Mouse (Mus musculus): ENCODE data around the gene Maml1. TPM values are rescaled to one million over a fixed set of nuclear protein-coding genes. Genes with fewer than 3 reads are reported as not detected.

The Maml1 gene
- polyA plus RNA-seq, 1 experiment from 2014 or later = 3.0 TPM

- H3K4me3 ChIP-seq (ENCODE audit: low read length) = no peak overlapping the region
- 86% methylated on average over 4 of the region's 4 CpGs for WGBS
- 0 out of 2 replicates have a peak overlapping the region, but pooled peaks have one; percentile 21 for H3K9ac ChIP-seq (ENCODE audit: low read depth, low read length)
- peaks cover under 1% of the 10 kb centered on the region; the same call in 1 of the 2 replicates for H3K36me3 ChIP-seq (ENCODE audit: control insufficient read depth, insufficient read depth, low read length)
- ATAC-seq = no peak
- H3K4me2 ChIP-seq (ENCODE audit: low read depth, low read length) = no peak overlapping the region
- H3K9me3 ChIP-seq (ENCODE audit: control insufficient read depth, low read length) = no peaks in the 10 kb centered on the region
- H3K27me3 ChIP-seq (replicated peaks; ENCODE audit: control insufficient read depth, insufficient read depth, low read length) = no peaks in the 10 kb centered on the region
- peaks cover 48% of the 10 kb centered on the region for H3K4me1 ChIP-seq (ENCODE audit: control insufficient read depth, insufficient read depth, low read length)
- H3K27ac ChIP-seq (ENCODE audit: low read length) = no peak overlapping the region
Measured at GRCm38 (mm10) chr11:50227736-50228135, 64.4 kb downstream of the Maml1 start.

GRCm38 (mm10) chr11:50227226-50227625 is 64.9 kb downstream of the Maml1 start:
- ATAC-seq = no peak
- H3K4me2 ChIP-seq (ENCODE audit: low read depth, low read length) = 0 out of 2 replicates have a peak overlapping the region, but pooled peaks have one; percentile 11
- H3K9ac ChIP-seq (ENCODE audit: low read depth, low read length) = 0 out of 2 replicates have a peak overlapping the region, but pooled peaks have one; percentile 21
- H3K27ac ChIP-seq (ENCODE audit: low read length) = peak overlapping the region; percentile 19; the same call in 1 of the 2 replicates
- H3K27me3 ChIP-seq (replicated peaks; ENCODE audit: control insufficient read depth, insufficient read depth, low read length) = no peaks in the 10 kb centered on the region
- no peaks in the 10 kb centered on the region; the same call in 1 of the 2 replicates for H3K36me3 ChIP-seq (ENCODE audit: control insufficient read depth, insufficient read depth, low read length)
- H3K4me3 ChIP-seq (ENCODE audit: low read length) = peak overlapping the region; percentile 97; the same call in 1 of the 2 replicates
- H3K4me1 ChIP-seq (ENCODE audit: control insufficient read depth, insufficient read depth, low read length) = peaks cover 48% of the 10 kb centered on the region
- WGBS = 80% methylated on average over 3 of the region's 3 CpGs
- H3K9me3 ChIP-seq (ENCODE audit: control insufficient read depth, low read length) = no peaks in the 10 kb centered on the region

- Histone ChIP-seq H3K4me1 (ENCODE audit: control insufficient read depth, insufficient read depth, low read length) (peaks cover 48% of the 10 kb centered on the region), H3K9me3 (ENCODE audit: control insufficient read depth, low read length) (no peaks in the 10 kb centered on the region), H3K27me3 (replicated peaks; ENCODE audit: control insufficient read depth, insufficient read depth, low read length) (no peaks in the 10 kb centered on the region), H3K36me3 (ENCODE audit: control insufficient read depth, insufficient read depth, low read length) (no peaks in the 10 kb centered on the region; the same call in 1 of the 2 replicates), H3K9ac (ENCODE audit: low read depth, low read length) (peak overlapping the region; percentile 97), H3K27ac (ENCODE audit: low read length) (peak overlapping the region; percentile 19; the same call in 1 of the 2 replicates), H3K4me2 (ENCODE audit: low read depth, low read length) (peak overlapping the region; percentile 89), H3K4me3 (ENCODE audit: low read length) (peak overlapping the region; percentile 97)
- WGBS = 32% methylated on average over 2 of the region's 2 CpGs
- ATAC-seq = no peak
Measured at GRCm38 (mm10) chr11:50226406-50226805, 65.7 kb downstream of the Maml1 start.

- ATAC-seq = peak; percentile 21
Measured at GRCm38 (mm10) chr11:50225611-50226378, 66.3 kb downstream of the Maml1 start.

GRCm38 (mm10) chr11:50224671-50225530 is 67.2 kb downstream of the Maml1 start:
- H3K4me2 ChIP-seq (ENCODE audit: low read depth, low read length) = peak overlapping the region; percentile 89
- no peaks in the 10 kb centered on the region for H3K36me3 ChIP-seq (ENCODE audit: control insufficient read depth, insufficient read depth, low read length)
- no peaks in the 10 kb centered on the region for H3K27me3 ChIP-seq (replicated peaks; ENCODE audit: control insufficient read depth, insufficient read depth, low read length)
- H3K27ac ChIP-seq (ENCODE audit: low read length) = peak overlapping the region; percentile 91
- peak overlapping the region; percentile 97 for H3K4me3 ChIP-seq (ENCODE audit: low read length)
- peak overlapping the region; percentile 97 for H3K9ac ChIP-seq (ENCODE audit: low read depth, low read length)
- ATAC-seq = peak; percentile 88
- whole genome bisulfite sequencing = under 1% methylated on average over 70 of the region's 70 CpGs
- no peaks in the 10 kb centered on the region for H3K9me3 ChIP-seq (ENCODE audit: control insufficient read depth, low read length)
- peaks cover 38% of the 10 kb centered on the region for H3K4me1 ChIP-seq (ENCODE audit: control insufficient read depth, insufficient read depth, low read length)

More at GRCm38 (mm10) chr11:50225611-50226378, 66.3 kb downstream of the Maml1 start:
- Histone ChIP-seq H3K4me2 (ENCODE audit: low read depth, low read length) (peak overlapping the region; percentile 89), H3K27me3 (replicated peaks; ENCODE audit: control insufficient read depth, insufficient read depth, low read length) (no peaks in the 10 kb centered on the region), H3K4me3 (ENCODE audit: low read length) (peak overlapping the region; percentile 97), H3K36me3 (ENCODE audit: control insufficient read depth, insufficient read depth, low read length) (no peaks in the 10 kb centered on the region; the same call in 1 of the 2 replicates), H3K27ac (ENCODE audit: low read length) (peak overlapping the region; percentile 91), H3K9ac (ENCODE audit: low read depth, low read length) (peak overlapping the region; percentile 97), H3K9me3 (ENCODE audit: control insufficient read depth, low read length) (no peaks in the 10 kb centered on the region), H3K4me1 (ENCODE audit: control insufficient read depth, insufficient read depth, low read length) (peaks cover 46% of the 10 kb centered on the region)
- 3% methylated on average over 32 of the region's 34 CpGs for WGBS

- Histone ChIP-seq H3K4me3 (ENCODE audit: low read length) (peak overlapping the region; percentile 97), H3K4me2 (ENCODE audit: low read depth, low read length) (peak overlapping the region; percentile 89), H3K9ac (ENCODE audit: low read depth, low read length) (peak overlapping the region; percentile 97), H3K9me3 (ENCODE audit: control insufficient read depth, low read length) (no peaks in the 10 kb centered on the region), H3K27ac (ENCODE audit: low read length) (peak overlapping the region; percentile 91), H3K27me3 (replicated peaks; ENCODE audit: control insufficient read depth, insufficient read depth, low read length) (no peaks in the 10 kb centered on the region), H3K4me1 (ENCODE audit: control insufficient read depth, insufficient read depth, low read length) (peaks cover 31% of the 10 kb centered on the region), H3K36me3 (ENCODE audit: control insufficient read depth, insufficient read depth, low read length) (no peaks in the 10 kb centered on the region)
- 6% methylated on average over 17 of the region's 17 CpGs for WGBS
- peak; percentile 9 for ATAC-seq
Measured at GRCm38 (mm10) chr11:50223783-50224662, 68.1 kb downstream of the Maml1 start.

GRCm38 (mm10) chr11:50222559-50223276 is 69.4 kb downstream of the Maml1 start:
- Histone ChIP-seq H3K4me3 (ENCODE audit: low read length) (peak overlapping the region; percentile 97; the same call in 1 of the 2 replicates), H3K27me3 (replicated peaks; ENCODE audit: control insufficient read depth, insufficient read depth, low read length) (no peaks in the 10 kb centered on the region), H3K9ac (ENCODE audit: low read depth, low read length) (no peak overlapping the region; the same call in 1 of the 2 replicates), H3K27ac (ENCODE audit: low read length) (no peak overlapping the region), H3K4me2 (ENCODE audit: low read depth, low read length) (peak overlapping the region; percentile 89), H3K36me3 (ENCODE audit: control insufficient read depth, insufficient read depth, low read length) (no peaks in the 10 kb centered on the region), H3K9me3 (ENCODE audit: control insufficient read depth, low read length) (no peaks in the 10 kb centered on the region), H3K4me1 (ENCODE audit: control insufficient read depth, insufficient read depth, low read length) (peaks cover 26% of the 10 kb centered on the region)
- no peak for ATAC-seq
- 54% methylated on average over 7 of the region's 7 CpGs for WGBS

GRCm38 (mm10) chr11:50219833-50220232 is 72.3 kb downstream of the Maml1 start:
- Histone ChIP-seq H3K4me2 (ENCODE audit: low read depth, low read length) (no peak overlapping the region), H3K9ac (ENCODE audit: low read depth, low read length) (no peak overlapping the region), H3K27ac (ENCODE audit: low read length) (no peak overlapping the region), H3K36me3 (ENCODE audit: control insufficient read depth, insufficient read depth, low read length) (no peaks in the 10 kb centered on the region), H3K4me3 (ENCODE audit: low read length) (no peak overlapping the region), H3K27me3 (replicated peaks; ENCODE audit: control insufficient read depth, insufficient read depth, low read length) (no peaks in the 10 kb centered on the region), H3K4me1 (ENCODE audit: control insufficient read depth, insufficient read depth, low read length) (peaks cover 23% of the 10 kb centered on the region), H3K9me3 (ENCODE audit: control insufficient read depth, low read length) (no peaks in the 10 kb centered on the region)
- WGBS = 42% methylated on average over 2 of the region's 2 CpGs
- ATAC-seq = no peak

Measured in intestine, embryonic 16.5 days (tissue).